Comparison of ENCODE assay signal across 16 mouse cellular contexts in the genomic region with DNA sequence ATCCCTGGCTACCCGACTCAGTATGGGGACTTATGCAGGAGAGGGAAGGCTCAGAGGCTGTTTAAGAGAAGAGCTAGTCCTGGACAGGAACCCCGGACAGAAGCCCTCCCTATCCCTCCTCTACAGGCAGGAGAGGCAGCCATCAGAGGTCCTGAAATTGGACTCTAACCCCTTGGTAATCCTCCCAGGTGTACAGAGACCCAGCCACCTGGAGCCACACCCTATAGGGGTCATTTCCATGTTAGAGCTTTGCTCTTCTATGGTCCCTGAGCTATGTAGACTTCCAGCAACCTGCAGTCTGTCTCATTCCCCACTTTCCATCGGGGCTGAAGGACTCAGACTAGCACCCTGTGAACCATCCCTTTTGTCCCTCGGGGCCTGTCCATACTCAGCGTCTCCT.
"Had no signal": no experiment of that assay in that cellular context is flagged by ENCODE, and none has a peak within 500 bp of the region (broad histone marks: within the 10 kb centered on the region; RNA-seq: fewer than 3 reads in every experiment).

No protein-coding gene starts in this region.

- H3K4me1 ChIP-seq: midbrain, embryonic 13.5 days; midbrain, embryonic 15.5 days; neural tube, embryonic 12.5 days had no signal

- H3K9ac ChIP-seq: lung, embryonic 14.5 days; midbrain, embryonic 13.5 days; midbrain, embryonic 15.5 days; neural tube, embryonic 12.5 days had no signal

- H3K27ac ChIP-seq: macrophage; midbrain, embryonic 13.5 days; midbrain, embryonic 15.5 days; neural tube, embryonic 12.5 days had no signal

- DNase-seq: lung, adult 18-20 months; lung, embryonic 14.5 days; lung, postnatal 10 days; retina, postnatal 1 day; right cerebral cortex, adult 18-20 months; right cerebral cortex, postnatal 25 days; right cerebral cortex, postnatal 4 days; spleen, adult 18-20 months; thymus, adult 18-20 months; thymus, postnatal 14 days; thymus, postnatal 36 days had no signal

- H3K36me3 ChIP-seq: midbrain, embryonic 13.5 days; midbrain, embryonic 15.5 days; neural tube, embryonic 12.5 days had no signal

- ATAC-seq: midbrain, embryonic 13.5 days; midbrain, embryonic 15.5 days had no signal

- H3K27me3 ChIP-seq: midbrain, embryonic 13.5 days; midbrain, embryonic 15.5 days; neural tube, embryonic 12.5 days had no signal

- H3K9me3 ChIP-seq: midbrain, embryonic 15.5 days had no signal

- H3K4me3 ChIP-seq: midbrain, embryonic 13.5 days; midbrain, embryonic 15.5 days; neural tube, embryonic 12.5 days had no signal

- H3K4me2 ChIP-seq: lung, embryonic 14.5 days; midbrain, embryonic 11.5 days; midbrain, embryonic 13.5 days; midbrain, embryonic 15.5 days; neural tube, embryonic 12.5 days had no signal
